Mouse (Mus musculus) mouse trophoblast stem cell (cell line): ENCODE measurements around the gene Zfp382.
"Not testable (repeated sequence)": the region's sequence is repeated elsewhere in the genome, so short reads cannot be mapped to it uniquely, and the experiment has no call there.

Source experiments
- in situ Hi-C, 2 experiments: fragments of 300-500 bp; cut with MseI, MboI; formaldehyde crosslinking; loops; 2 replicates in 1 of 2; 3 replicates in 1 of 2; pipeline ENCODE4 v1.15.1; 2025

The Zfp382 gene

GRCm38 (mm10) chr7:30121308-30122187 lies at the start of gene Zfp382:
Zfp382 (plus strand) TSS chr7:30121942.
- in situ Hi-C loops = no loop called here

GRCm38 (mm10) chr7:30072146-30073028 lies 49.4 kb upstream of the Zfp382 start, which contains the start of gene Zfp82:
Zfp82 (minus strand) TSS chr7:30072900.
- in situ Hi-C loops = no loop called here

- in situ Hi-C loops = no loop called here
Measured at GRCm38 (mm10) chr7:30086524-30086923, 35.2 kb upstream of the Zfp382 start.

- in situ Hi-C loops = no loop called here
Measured at GRCm38 (mm10) chr7:30089405-30089804, 32.3 kb upstream of the Zfp382 start.

GRCm38 (mm10) chr7:30090092-30090969 lies 31.4 kb upstream of the Zfp382 start, which contains the start of the genes Gm26920 and Zfp566:
Gm26920 (minus strand) TSS chr7:30090410.
Zfp566 (minus strand) TSS chr7:30090527.
- in situ Hi-C loops = no loop called here

GRCm38 (mm10) chr7:30090970-30091585 lies 30.7 kb upstream of the Zfp382 start:
- in situ Hi-C loops = no loop called here

- in situ Hi-C loops = no loop called here
Measured at GRCm38 (mm10) chr7:30092666-30093065, 29.1 kb upstream of the Zfp382 start.

- in situ Hi-C loops = no loop called here
Measured at GRCm38 (mm10) chr7:30093918-30094415, 27.8 kb upstream of the Zfp382 start.

- in situ Hi-C loops = no loop called here
Measured at GRCm38 (mm10) chr7:30094646-30095429, 26.9 kb upstream of the Zfp382 start, which contains the start of gene Zfp260. Zfp260 (plus strand) TSS chr7:30094777.

- in situ Hi-C loops = no loop called here
Measured at GRCm38 (mm10) chr7:30095551-30096125, 26.1 kb upstream of the Zfp382 start.

- in situ Hi-C loops = no loop called here
Measured at GRCm38 (mm10) chr7:30099297-30099696, 22.4 kb upstream of the Zfp382 start.

GRCm38 (mm10) chr7:30116076-30116475 lies 5.7 kb upstream of the Zfp382 start:
- in situ Hi-C loops = no loop called here

GRCm38 (mm10) chr7:30117935-30118334 lies 3.8 kb upstream of the Zfp382 start:
- in situ Hi-C loops = not testable (repeated sequence)

- in situ Hi-C loops = no loop called here
Measured at GRCm38 (mm10) chr7:30122188-30122530, 417 bp downstream of the Zfp382 start.

GRCm38 (mm10) chr7:30129900-30130299 lies 8.2 kb downstream of the Zfp382 start:
- in situ Hi-C loops = no loop called here

GRCm38 (mm10) chr7:30132396-30132795 lies 10.7 kb downstream of the Zfp382 start:
- in situ Hi-C loops = no loop called here

- in situ Hi-C loops = no loop called here
Measured at GRCm38 (mm10) chr7:30136826-30137225, 15.1 kb downstream of the Zfp382 start.

GRCm38 (mm10) chr7:30143170-30143554 lies 21.4 kb downstream of the Zfp382 start:
- in situ Hi-C loops = no loop called here

GRCm38 (mm10) chr7:30143555-30144209 lies 21.9 kb downstream of the Zfp382 start:
- in situ Hi-C loops = no loop called here
